Mouse (Mus musculus): ENCODE measurements at regions not wholly inside any gene's neighbourhood (a gene's known extent, or its start where the extent isn't known, plus 50 kb on each side); places are given as distances from the start of the nearest gene placed in this dataset.

DNA sequence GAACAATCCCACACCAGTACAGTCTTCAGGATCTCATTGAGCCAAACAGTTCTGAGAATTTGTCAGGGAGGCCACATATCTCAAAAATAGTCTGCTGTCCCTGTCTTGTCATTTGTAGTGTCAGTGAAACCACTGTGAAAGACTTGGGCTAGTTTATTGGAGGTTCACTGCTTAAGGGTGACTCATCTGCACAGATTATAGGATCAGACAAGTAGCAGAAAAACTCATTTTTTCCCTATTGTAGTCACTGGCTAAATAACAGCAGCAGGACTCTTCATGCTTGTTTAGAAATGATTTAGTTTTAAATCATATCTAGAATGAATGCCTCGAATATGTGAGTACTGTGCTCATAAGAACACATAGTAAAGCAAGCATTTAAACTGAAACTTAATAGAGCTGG is 475.2 kb upstream of the Marcks start:
- TF ChIP-seq CTCF (conservative IDR thresholded peaks at IDR 0.05; ENCODE audit: insufficient read depth, insufficient read length, low read depth, low read length) (no peak), POLR2A (IDR thresholded peaks at IDR 0.05; ENCODE audit: low read depth, low read length) (no peak)

All from kidney, adult 2 months (tissue).